ENCODE assay signal across 12 mouse cellular contexts in the genomic region with DNA sequence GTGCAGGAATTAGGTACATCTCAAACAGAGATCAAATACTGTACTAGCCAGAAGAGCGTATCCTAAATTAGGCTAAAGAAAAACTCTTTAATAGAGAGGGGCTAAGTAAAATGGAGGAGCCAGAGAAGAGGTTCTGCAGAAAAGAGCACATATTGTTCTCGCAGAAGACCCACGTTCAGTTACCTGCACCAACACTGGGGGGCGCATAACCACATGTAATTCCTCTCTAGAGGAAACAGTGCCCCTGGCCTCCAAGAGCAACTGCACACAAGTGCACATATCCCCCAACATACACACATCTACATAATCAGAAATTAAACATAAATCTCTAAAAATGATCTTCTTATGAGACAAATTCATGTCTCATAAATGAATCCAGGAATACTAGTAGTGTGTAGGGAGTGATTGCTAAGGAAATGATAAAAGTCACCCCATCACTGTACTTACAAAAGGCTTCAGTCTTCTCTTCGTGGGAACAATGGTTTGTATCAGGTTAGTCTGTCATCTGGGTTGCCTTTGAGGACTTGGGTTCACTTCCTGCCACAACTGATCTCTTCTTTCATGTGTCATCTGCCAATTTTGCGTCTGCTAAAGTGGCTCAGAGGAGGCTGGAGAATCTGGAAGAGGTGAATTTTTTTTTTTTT.
DNase-seq lines count a peak whose midpoint lies in the region; ATAC-seq and TF ChIP-seq lines count a peak whose summit lies in the region.
"Had no signal": no experiment of that assay in that cellular context is flagged by ENCODE, and none has a peak within 500 bp of the region (broad histone marks: within the 10 kb centered on the region; RNA-seq: fewer than 3 reads in every experiment).

No protein-coding gene starts in this region.

- no peak overlapping the region for H3K4me3 ChIP-seq in gastrocnemius, adult 2 months
- H3K4me3 ChIP-seq in lung, embryonic 14.5 days (ENCODE audit: low read depth, low read length), result no peak overlapping the region
- H3K4me3 ChIP-seq in forebrain, embryonic 15.5 days, result no peak overlapping the region
- H3K4me3 ChIP-seq: hindbrain, embryonic 12.5 days; midbrain, embryonic 10.5 days; neural tube, embryonic 15.5 days had no signal

- TF ChIP-seq CTCF in gastrocnemius, adult 2 months (IDR thresholded peaks at IDR 0.05), result peak; percentile 40
- peak; percentile 38 for TF ChIP-seq CTCF in lung, embryonic 14.5 days (IDR thresholded peaks at IDR 0.05; ENCODE audit: low read depth)

- H3K9me3 ChIP-seq in lung, embryonic 14.5 days (ENCODE audit: low read depth, low read length), result no peaks in the 10 kb centered on the region
- H3K9me3 ChIP-seq in forebrain, embryonic 15.5 days, result no peaks in the 10 kb centered on the region
- H3K9me3 ChIP-seq: hindbrain, embryonic 12.5 days; midbrain, embryonic 10.5 days; neural tube, embryonic 15.5 days had no signal

- no peak for DNase-seq in gastrocnemius, adult 2 months
- DNase-seq in gastrocnemius, adult 8-10 months (ENCODE audit: low spot score in 2 of 2), result no peak
- peak; percentile 22 for DNase-seq in lung, embryonic 14.5 days
- DNase-seq in lung, postnatal 4 days, result no peak
- DNase-seq in induced T-regulatory cell, adult 2 months (ENCODE audit: low read depth), result peak; percentile 25
- DNase-seq in thymus, postnatal 4 days, result peak; percentile 84
- DNase-seq in ovary, adult 18-20 months (ENCODE audit: low spot score), result no peak
- DNase-seq: kidney, postnatal 4 days had no signal

- WGBS in lung, embryonic 14.5 days, result 71% methylated on average over 6 of the region's 6 CpGs
- WGBS in forebrain, embryonic 15.5 days, result 83% methylated on average over 6 of the region's 6 CpGs

- H3K27me3 ChIP-seq in lung, embryonic 14.5 days (ENCODE audit: insufficient read depth, low read length), result no peaks in the 10 kb centered on the region
- no peaks in the 10 kb centered on the region for H3K27me3 ChIP-seq in forebrain, embryonic 15.5 days
- H3K27me3 ChIP-seq: hindbrain, embryonic 12.5 days; neural tube, embryonic 15.5 days had no signal

- no peak overlapping the region for H3K9ac ChIP-seq in lung, embryonic 14.5 days
- no peak overlapping the region for H3K9ac ChIP-seq in forebrain, embryonic 15.5 days (replicated peaks)
- H3K9ac ChIP-seq: hindbrain, embryonic 12.5 days; neural tube, embryonic 15.5 days had no signal

- intact Hi-C loops in gastrocnemius, adult 2 months (cut with DNase I), result no loop called here

- peaks cover 7% of the 10 kb centered on the region; the same call in 1 of the 2 replicates for H3K4me1 ChIP-seq in lung, embryonic 14.5 days (ENCODE audit: insufficient read depth)
- H3K4me1 ChIP-seq in forebrain, embryonic 15.5 days, result no peaks in the 10 kb centered on the region
- H3K4me1 ChIP-seq: hindbrain, embryonic 12.5 days; midbrain, embryonic 10.5 days had no signal

- no peak overlapping the region for H3K4me2 ChIP-seq in lung, embryonic 14.5 days
- H3K4me2 ChIP-seq in forebrain, embryonic 15.5 days (replicated peaks), result no peak overlapping the region
- H3K4me2 ChIP-seq: hindbrain, embryonic 12.5 days; neural tube, embryonic 15.5 days had no signal

- H3K36me3 ChIP-seq in lung, embryonic 14.5 days (ENCODE audit: insufficient read depth), result no peaks in the 10 kb centered on the region
- no peaks in the 10 kb centered on the region for H3K36me3 ChIP-seq in forebrain, embryonic 15.5 days
- H3K36me3 ChIP-seq: midbrain, embryonic 10.5 days; neural tube, embryonic 15.5 days had no signal

- ATAC-seq in lung, embryonic 14.5 days (ENCODE audit: insufficient read depth), result no peak
- no peak for ATAC-seq in forebrain, embryonic 15.5 days (replicated peaks)

- H3K27ac ChIP-seq in gastrocnemius, adult 2 months, result no peak overlapping the region
- H3K27ac ChIP-seq in lung, embryonic 14.5 days (ENCODE audit: low read depth), result no peak overlapping the region
- H3K27ac ChIP-seq in forebrain, embryonic 15.5 days (replicated peaks), result no peak overlapping the region
- H3K27ac ChIP-seq: hindbrain, embryonic 12.5 days; midbrain, embryonic 10.5 days; neural tube, embryonic 15.5 days had no signal

Comparison
In these comparisons a context has a peak if more than half of its experiments do, and no peak if none do; other contexts are left out.
1. DNase-seq: peak in lung, embryonic 14.5 days (single experiment), induced T-regulatory cell, adult 2 months (single experiment) and thymus, postnatal 4 days (single experiment); none in gastrocnemius, adult 2 months (single experiment), gastrocnemius, adult 8-10 months (0 of 2), lung, postnatal 4 days (0 of 2) and ovary, adult 18-20 months (single experiment).